In genomic region chr9:119339106-119339505, GRCm38 (mm10) we compare ENCODE assay signal across 9 mouse cellular contexts. TPM values are rescaled to one million over a fixed set of nuclear protein-coding genes. Genes with fewer than 3 reads are reported as not detected.
DNase-seq lines count a peak whose midpoint lies in the region; ATAC-seq and TF ChIP-seq lines count a peak whose summit lies in the region.
"Had no signal": no experiment of that assay in that cellular context is flagged by ENCODE, and none has a peak within 500 bp of the region (broad histone marks: within the 10 kb centered on the region; RNA-seq: fewer than 3 reads in every experiment).

No protein-coding gene starts in this region.

- peak overlapping the region; percentile 87 for H3K4me2 ChIP-seq in kidney, postnatal 0 days (ENCODE audit: low read length)
- peak overlapping the region; percentile 70 for H3K4me2 ChIP-seq in hindbrain, embryonic 14.5 days (replicated peaks)
- peak overlapping the region; percentile 86 for H3K4me2 ChIP-seq in midbrain, embryonic 15.5 days

- H3K4me1 ChIP-seq in kidney, postnatal 0 days (replicated peaks; ENCODE audit: insufficient read depth, low read length) = peaks cover 21% of the 10 kb centered on the region
- H3K4me1 ChIP-seq in brown adipose tissue, adult 24 weeks (ENCODE audit: control insufficient read depth, insufficient read depth, insufficient read length, low read length) = peaks cover 16% of the 10 kb centered on the region
- peaks cover 20% of the 10 kb centered on the region for H3K4me1 ChIP-seq in hindbrain, embryonic 14.5 days (replicated peaks; ENCODE audit: control insufficient read depth, insufficient read depth, low read length)
- peaks cover 32% of the 10 kb centered on the region for H3K4me1 ChIP-seq in midbrain, embryonic 15.5 days

- peak overlapping the region; percentile 70 for H3K9ac ChIP-seq in kidney, postnatal 0 days (ENCODE audit: low read depth, low read length)
- H3K9ac ChIP-seq in hindbrain, embryonic 14.5 days = peak overlapping the region; percentile 88; the same call in 1 of the 2 replicates
- no peak overlapping the region for H3K9ac ChIP-seq in midbrain, embryonic 15.5 days

- H3K36me3 ChIP-seq in kidney, postnatal 0 days (ENCODE audit: insufficient read depth, low read length) = peaks cover 17% of the 10 kb centered on the region; the same call in 1 of the 2 replicates
- peaks cover 11% of the 10 kb centered on the region for H3K36me3 ChIP-seq in hindbrain, embryonic 14.5 days (replicated peaks; ENCODE audit: control insufficient read depth, insufficient read depth)
- peaks cover 7% of the 10 kb centered on the region; the same call in 1 of the 2 replicates for H3K36me3 ChIP-seq in midbrain, embryonic 15.5 days (replicated peaks)

- no peak for TF ChIP-seq CTCF in kidney, postnatal 0 days (IDR thresholded peaks at IDR 0.05; ENCODE audit: low read depth)

- 41% methylated on average over 7 of the region's 7 CpGs for WGBS in kidney, postnatal 0 days
- WGBS in hindbrain, embryonic 14.5 days = 55% methylated on average over 7 of the region's 7 CpGs
- whole genome bisulfite sequencing in midbrain, embryonic 15.5 days = 52% methylated on average over 7 of the region's 7 CpGs

- peak overlapping the region; percentile 57 for H3K4me3 ChIP-seq in kidney, postnatal 0 days (replicated peaks; ENCODE audit: low read depth, low read length)
- H3K4me3 ChIP-seq in brown adipose tissue, adult 24 weeks (ENCODE audit: insufficient read depth, low read depth, low read length) = peak overlapping the region; percentile 95
- H3K4me3 ChIP-seq in hindbrain, embryonic 14.5 days (replicated peaks; ENCODE audit: low read length) = peak overlapping the region; percentile 68; the same call in 1 of the 2 replicates
- H3K4me3 ChIP-seq in midbrain, embryonic 15.5 days = peak overlapping the region; percentile 94

- H3K27ac ChIP-seq in kidney, postnatal 0 days = 0 out of 2 replicates have a peak overlapping the region, but pooled peaks have one; percentile 89
- H3K27ac ChIP-seq in brown adipose tissue, adult 24 weeks (replicated peaks; ENCODE audit: low read depth, low read length) = no peak overlapping the region; the same call in 1 of the 2 replicates
- H3K27ac ChIP-seq in hindbrain, embryonic 14.5 days = no peak overlapping the region
- no peak overlapping the region for H3K27ac ChIP-seq in midbrain, embryonic 15.5 days

- H3K9me3 ChIP-seq in kidney, postnatal 0 days (replicated peaks; ENCODE audit: low read length) = no peaks in the 10 kb centered on the region
- H3K9me3 ChIP-seq in hindbrain, embryonic 14.5 days (ENCODE audit: control insufficient read depth, low read length) = no peaks in the 10 kb centered on the region
- H3K9me3 ChIP-seq in midbrain, embryonic 15.5 days = no peaks in the 10 kb centered on the region

- DNase-seq in kidney, postnatal 0 days (ENCODE audit: low spot score) = no peak
- DNase-seq in kidney, postnatal 14 days = no peak
- no peak for DNase-seq in hindbrain, embryonic 14.5 days (ENCODE audit: low spot score)
- no peak for DNase-seq in gastrocnemius, postnatal 4 days (ENCODE audit: low spot score in 2 of 2)
- no peak for DNase-seq in layer of hippocampus, adult 8-10 months (ENCODE audit: low spot score in 2 of 2)

- no peak for ATAC-seq in kidney, postnatal 0 days (replicated peaks; ENCODE audit: low FRiP score, low read depth)
- no peak for ATAC-seq in hindbrain, embryonic 14.5 days (ENCODE audit: low FRiP score)
- no peak for ATAC-seq in midbrain, embryonic 15.5 days (replicated peaks)
- no peak for ATAC-seq in activated CD4-positive, CD25-positive, alpha-beta regulatory T cell, adult 4 months

- no peaks in the 10 kb centered on the region for H3K27me3 ChIP-seq in kidney, postnatal 0 days (ENCODE audit: insufficient read depth, low read length)
- H3K27me3 ChIP-seq in hindbrain, embryonic 14.5 days (ENCODE audit: control insufficient read depth, insufficient read depth, low read length) = peaks cover 8% of the 10 kb centered on the region
- H3K27me3 ChIP-seq in midbrain, embryonic 15.5 days (replicated peaks) = peaks cover 9% of the 10 kb centered on the region

RNA-seq across cellular contexts. Expression of gene Acaa1a, which starts 0.4 kb away (rescaled TPM):
- 122 and 128 TPM in 2 replicates for polyA plus RNA-seq in kidney, postnatal 0 days (2015; fragmentation: Nextera tagmentation; extraction: Ambion mirVana)
- 82.7 and 96.9 TPM in 2 replicates for polyA plus RNA-seq in brown adipose tissue, adult 24 weeks (2012; ENCODE audit: insufficient read depth, insufficient read length, missing spikeins)
- 94.0 and 101 TPM in 2 replicates for polyA plus RNA-seq in hindbrain, embryonic 14.5 days (2014; fragmentation: Nextera tagmentation; extraction: Ambion mirVana)
- 120 and 124 TPM in 2 replicates for polyA plus RNA-seq in midbrain, embryonic 15.5 days (2015; fragmentation: Nextera tagmentation; extraction: Ambion mirVana)
- 10 to 100 TPM; 34.5 to 53.6 TPM for polyA plus RNA-seq in activated CD4-positive, CD25-positive, alpha-beta regulatory T cell, adult 4 months (2017; shearing (Covaris generic))
- total RNA-seq in gastrocnemius, postnatal 4 days (2021) = 10 to 100 TPM; 52.9 to 58.1 TPM
- 10 to 100 TPM; 63.2 to 84.2 (median 72.6) TPM for total RNA-seq in layer of hippocampus, adult 8-10 months (2022)

RNA-seq across cellular contexts. Expression of gene Myd88, which starts 2.1 kb away (rescaled TPM):
- 26.5 and 29.3 TPM in 2 replicates for polyA plus RNA-seq in kidney, postnatal 0 days (2015; fragmentation: Nextera tagmentation; extraction: Ambion mirVana)
- 11.2 and 13.3 TPM in 2 replicates for polyA plus RNA-seq in brown adipose tissue, adult 24 weeks (2012; ENCODE audit: insufficient read depth, insufficient read length, missing spikeins)
- polyA plus RNA-seq in hindbrain, embryonic 14.5 days (2014; fragmentation: Nextera tagmentation; extraction: Ambion mirVana) = 7.1 and 8.0 TPM in 2 replicates
- 6.5 and 7.2 TPM in 2 replicates for polyA plus RNA-seq in midbrain, embryonic 15.5 days (2015; fragmentation: Nextera tagmentation; extraction: Ambion mirVana)
- 10 to 100 TPM; 75.2 to 83.3 TPM for polyA plus RNA-seq in activated CD4-positive, CD25-positive, alpha-beta regulatory T cell, adult 4 months (2017; shearing (Covaris generic))
- total RNA-seq in gastrocnemius, postnatal 4 days (2021) = 10 to 100 TPM; 13.1 to 14.4 TPM
- 10 to 100 TPM in 1 of 4 experiments, 1 to 10 TPM in 3; 5.7 to 11.3 (median 8.1) TPM for total RNA-seq in layer of hippocampus, adult 8-10 months (2022)

RNA-seq across cellular contexts. Expression of gene Oxsr1, which starts 16.9 kb away (rescaled TPM):
- polyA plus RNA-seq in kidney, postnatal 0 days (2015; fragmentation: Nextera tagmentation; extraction: Ambion mirVana) = 10.8 and 11.0 TPM in 2 replicates
- 18.3 and 19.4 TPM in 2 replicates for polyA plus RNA-seq in brown adipose tissue, adult 24 weeks (2012; ENCODE audit: insufficient read depth, insufficient read length, missing spikeins)
- polyA plus RNA-seq in hindbrain, embryonic 14.5 days (2014; fragmentation: Nextera tagmentation; extraction: Ambion mirVana) = 16.1 and 16.3 TPM in 2 replicates
- 14.2 and 14.5 TPM in 2 replicates for polyA plus RNA-seq in midbrain, embryonic 15.5 days (2015; fragmentation: Nextera tagmentation; extraction: Ambion mirVana)
- polyA plus RNA-seq in activated CD4-positive, CD25-positive, alpha-beta regulatory T cell, adult 4 months (2017; shearing (Covaris generic)) = 1 to 10 TPM; 7.0 to 7.2 TPM
- total RNA-seq in gastrocnemius, postnatal 4 days (2021) = 10 to 100 TPM; 36.0 to 39.1 TPM
- 10 to 100 TPM; 33.8 to 37.9 (median 35.9) TPM for total RNA-seq in layer of hippocampus, adult 8-10 months (2022)

RNA-seq across cellular contexts. Expression of gene Xylb, which starts 18.1 kb away (rescaled TPM):
- polyA plus RNA-seq in kidney, postnatal 0 days (2015; fragmentation: Nextera tagmentation; extraction: Ambion mirVana) = 43.8 and 47.8 TPM in 2 replicates
- 1.2 and 1.7 TPM in 2 replicates for polyA plus RNA-seq in brown adipose tissue, adult 24 weeks (2012; ENCODE audit: insufficient read depth, insufficient read length, missing spikeins)
- polyA plus RNA-seq in hindbrain, embryonic 14.5 days (2014; fragmentation: Nextera tagmentation; extraction: Ambion mirVana) = 3.8 and 4.8 TPM in 2 replicates
- 2.7 TPM in 2 replicates for polyA plus RNA-seq in midbrain, embryonic 15.5 days (2015; fragmentation: Nextera tagmentation; extraction: Ambion mirVana)
- under 1 TPM; 0.36 TPM for polyA plus RNA-seq in activated CD4-positive, CD25-positive, alpha-beta regulatory T cell, adult 4 months (2017; shearing (Covaris generic))
- 1 to 10 TPM; 1.8 to 2.1 TPM for total RNA-seq in gastrocnemius, postnatal 4 days (2021)
- 1 to 10 TPM; 4.8 to 7.5 (median 5.5) TPM for total RNA-seq in layer of hippocampus, adult 8-10 months (2022)

RNA-seq across cellular contexts. Expression of gene Slc22a14, which starts 26.2 kb away (rescaled TPM):
- polyA plus RNA-seq in kidney, postnatal 0 days (2015; fragmentation: Nextera tagmentation; extraction: Ambion mirVana) = 0.34 and 0.38 TPM in 2 replicates
- not detected in 2 replicates for polyA plus RNA-seq in brown adipose tissue, adult 24 weeks (2012; ENCODE audit: insufficient read depth, insufficient read length, missing spikeins)
- polyA plus RNA-seq in hindbrain, embryonic 14.5 days (2014; fragmentation: Nextera tagmentation; extraction: Ambion mirVana) = not detected in 2 replicates
- not detected in 2 replicates for polyA plus RNA-seq in midbrain, embryonic 15.5 days (2015; fragmentation: Nextera tagmentation; extraction: Ambion mirVana)
- not detected for polyA plus RNA-seq in activated CD4-positive, CD25-positive, alpha-beta regulatory T cell, adult 4 months (2017; shearing (Covaris generic))
- not detected for total RNA-seq in gastrocnemius, postnatal 4 days (2021)
- under 1 TPM in 1 of 4 experiments, not detected in 3; 0.20 TPM for total RNA-seq in layer of hippocampus, adult 8-10 months (2022)
- total RNA-seq: hematopoietic stem cell, adult 5-6 weeks had no signal
